Mouse (Mus musculus) lung, embryonic 16.5 days (tissue): Measurements from ENCODE around the gene Mindy4b-ps. TPM values are rescaled to one million over a fixed set of nuclear protein-coding genes. Genes with fewer than 3 reads are reported as not detected.
A peak's percentile ranks its signal among the peaks of the same experiment; 100 is the strongest.

ENCODE experiments used
- ATAC-seq: fragments of 200-750 bp; cut with Nextera tagmentation; 2 replicates; pipeline ENCODE4 v1.8.0; 2017; ENCODE audit warnings: low read depth, mild to moderate bottlenecking, moderate library complexity
- H3K27ac ChIP-seq: fragments of 300-500 bp; sonication (generic); 2 replicates; pipeline ENCODE4 v1.5.1; 2014; ENCODE audit warnings: mild to moderate bottlenecking, control low read depth, low read length
- H3K27me3 ChIP-seq: fragments of 300-500 bp; sonication (generic); 2 replicates; pipeline ENCODE4 v1.6.1; 2014; ENCODE audit warnings: low read depth, low read length, mixed read lengths; ENCODE audit not compliant: control insufficient read depth, insufficient read depth
- H3K36me3 ChIP-seq: fragments of 300-500 bp; sonication (generic); 2 replicates; pipeline ENCODE4 v1.6.1; 2014; ENCODE audit warnings: low read length; ENCODE audit not compliant: control insufficient read depth, insufficient read depth
- H3K4me1 ChIP-seq: fragments of 300-500 bp; sonication (generic); replicated peaks from 2 replicates; pipeline ENCODE4 v1.6.1; 2014; ENCODE audit warnings: low read length, mixed read lengths; ENCODE audit not compliant: control insufficient read depth, insufficient read depth
- H3K4me2 ChIP-seq: fragments of 300-500 bp; sonication (generic); 2 replicates; pipeline ENCODE4 v1.6.1; 2014; ENCODE audit warnings: low read depth, low read length, control low read depth
- H3K4me3 ChIP-seq: fragments of 300-500 bp; sonication (generic); 2 replicates; pipeline ENCODE4 v1.5.1; 2014; ENCODE audit warnings: mild to moderate bottlenecking, low read length, control low read depth
- H3K9ac ChIP-seq: fragments of 300-500 bp; sonication (generic); 2 replicates; pipeline ENCODE4 v1.6.1; 2014; ENCODE audit warnings: low read length, control low read depth
- H3K9me3 ChIP-seq: fragments of 300-500 bp; sonication (generic); 2 replicates; pipeline ENCODE4 v1.6.1; 2016; ENCODE audit warnings: low read length; ENCODE audit not compliant: control insufficient read depth
- WGBS: fragments of 180-500 bp; shearing (Covaris S2); extraction: QIAGEN DNeasy Blood & Tissue Kit; methylation state at CpG from one replicate; pipeline ENCODE4 v1.1.7; 2014; 5-methylcytosine and 5-hydroxymethylcytosine counted together
- polyA plus RNA-seq: library from polyadenylated mRNA; unstranded; fragments of >200 nt; fragmentation: Nextera tagmentation; extraction: Ambion mirVana; gene quantifications from 2 replicates; pipeline ENCODE4 v1.2.1, GENCODE M21; 2015

The Mindy4b-ps gene
- polyA plus RNA-seq, 1 experiment from 2014 or later: not detected

DNA sequence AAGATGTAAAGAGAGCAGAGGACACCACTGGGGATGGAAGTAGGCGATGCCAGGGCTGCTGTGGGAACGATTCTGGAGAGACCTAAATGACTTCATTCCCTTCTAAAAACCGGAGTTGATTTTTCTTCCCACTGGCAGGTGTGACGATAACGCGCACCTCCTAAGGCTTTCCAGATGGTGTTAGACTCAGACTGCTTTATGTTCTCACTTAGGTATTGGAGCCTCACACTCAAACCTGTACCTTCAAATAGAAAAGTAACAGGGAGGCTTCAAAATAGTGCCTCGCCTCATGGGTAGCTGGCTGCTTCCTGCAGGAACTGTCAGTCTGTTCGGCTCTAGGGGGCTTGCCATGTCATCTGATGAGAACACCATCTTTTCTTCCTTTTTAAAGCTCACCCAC is 23.9 kb downstream of the Mindy4b-ps start:
- ATAC-seq: no peak
- Histone ChIP-seq H3K27ac (no peak overlapping the region), H3K4me1 (no peaks in the 10 kb centered on the region), H3K4me2 (no peak overlapping the region), H3K36me3 (no peaks in the 10 kb centered on the region), H3K27me3 (no peaks in the 10 kb centered on the region), H3K4me3 (no peak overlapping the region), H3K9ac (no peak overlapping the region), H3K9me3 (no peaks in the 10 kb centered on the region)
- 81% methylated on average over 8 of the region's 8 CpGs for WGBS

DNA sequence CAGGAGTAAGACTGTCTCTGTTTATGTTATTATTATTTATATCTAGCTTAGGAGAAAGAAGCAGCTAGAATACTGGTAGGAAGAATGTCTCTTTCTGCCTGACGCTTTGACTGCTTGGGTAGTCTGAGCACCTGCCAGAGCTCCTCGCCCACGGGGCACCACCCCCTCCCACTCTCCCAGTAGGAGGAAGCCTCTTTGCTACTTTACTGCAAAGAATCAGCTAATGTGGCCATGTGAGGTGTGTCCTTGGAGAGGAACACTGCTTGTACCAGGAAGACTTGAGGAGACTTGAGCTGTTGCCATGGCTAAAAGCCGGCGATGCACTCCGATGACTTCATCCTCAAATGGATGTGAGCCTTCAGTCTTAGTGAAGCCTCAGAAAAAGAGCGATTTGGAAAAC is 32.6 kb downstream of the Mindy4b-ps start:
- no peak for ATAC-seq
- 52% methylated on average over 7 of the region's 7 CpGs for WGBS
- Histone ChIP-seq H3K4me1 (peaks cover 4% of the 10 kb centered on the region; the same call in 1 of the 2 replicates), H3K9me3 (no peaks in the 10 kb centered on the region), H3K27me3 (no peaks in the 10 kb centered on the region), H3K4me2 (no peak overlapping the region), H3K9ac (no peak overlapping the region), H3K4me3 (no peak overlapping the region), H3K27ac (no peak overlapping the region), H3K36me3 (no peaks in the 10 kb centered on the region)

DNA sequence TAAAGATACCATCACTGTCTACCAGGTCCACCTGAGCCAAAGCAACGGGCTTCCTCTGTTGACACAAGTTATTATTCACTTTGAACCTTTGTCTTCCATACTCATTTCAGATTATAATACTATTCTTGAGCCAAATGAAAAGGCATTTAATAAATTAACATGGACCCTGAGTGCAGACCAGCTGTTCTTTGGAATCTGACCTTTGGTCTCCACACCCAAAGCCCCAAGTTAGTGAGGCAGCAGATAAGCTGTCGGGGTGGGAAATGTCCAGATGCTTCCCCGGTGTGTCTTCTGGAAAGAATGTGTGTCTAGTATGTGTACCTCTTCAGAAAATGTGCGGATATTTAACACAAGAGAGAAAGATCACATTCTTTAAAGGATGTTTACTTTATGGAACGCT is 33.1 kb downstream of the Mindy4b-ps start:
- H3K27ac ChIP-seq: no peak overlapping the region
- H3K4me2 ChIP-seq: no peak overlapping the region
- no peak for ATAC-seq
- WGBS: 25% methylated on average over 5 of the region's 5 CpGs
- peaks cover 4% of the 10 kb centered on the region; the same call in 1 of the 2 replicates for H3K4me1 ChIP-seq
- no peaks in the 10 kb centered on the region for H3K36me3 ChIP-seq
- no peaks in the 10 kb centered on the region for H3K9me3 ChIP-seq
- no peak overlapping the region for H3K9ac ChIP-seq
- no peak overlapping the region for H3K4me3 ChIP-seq
- no peaks in the 10 kb centered on the region for H3K27me3 ChIP-seq

DNA sequence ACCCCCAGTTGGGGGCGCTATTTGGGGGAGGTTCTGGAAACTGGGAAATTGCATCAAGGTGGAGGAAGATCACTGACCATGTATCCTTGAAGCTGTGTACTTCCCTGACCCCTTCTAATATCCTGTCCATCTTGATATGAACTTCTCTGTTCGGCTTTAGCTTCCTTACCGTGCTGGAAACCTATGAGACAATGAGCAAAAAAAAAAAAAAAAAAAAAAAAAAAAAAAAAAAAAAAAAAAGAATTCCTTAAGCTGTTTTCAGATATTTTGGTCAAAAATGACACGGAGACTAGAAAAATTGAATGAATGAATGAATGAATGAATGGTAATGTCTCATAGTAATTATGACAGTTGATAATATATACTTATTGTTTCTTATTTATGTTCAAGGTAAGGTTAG is 35.6 kb downstream of the Mindy4b-ps start:
- no peak overlapping the region for H3K4me3 ChIP-seq
- H3K27ac ChIP-seq: no peak overlapping the region
- 73% methylated on average over 4 of the region's 4 CpGs for WGBS
- H3K4me2 ChIP-seq: no peak overlapping the region
- no peak for ATAC-seq
- no peak overlapping the region for H3K9ac ChIP-seq
- H3K36me3 ChIP-seq: no peaks in the 10 kb centered on the region
- peaks cover 4% of the 10 kb centered on the region; the same call in 1 of the 2 replicates for H3K4me1 ChIP-seq
- H3K27me3 ChIP-seq: no peaks in the 10 kb centered on the region
- H3K9me3 ChIP-seq: no peaks in the 10 kb centered on the region

DNA sequence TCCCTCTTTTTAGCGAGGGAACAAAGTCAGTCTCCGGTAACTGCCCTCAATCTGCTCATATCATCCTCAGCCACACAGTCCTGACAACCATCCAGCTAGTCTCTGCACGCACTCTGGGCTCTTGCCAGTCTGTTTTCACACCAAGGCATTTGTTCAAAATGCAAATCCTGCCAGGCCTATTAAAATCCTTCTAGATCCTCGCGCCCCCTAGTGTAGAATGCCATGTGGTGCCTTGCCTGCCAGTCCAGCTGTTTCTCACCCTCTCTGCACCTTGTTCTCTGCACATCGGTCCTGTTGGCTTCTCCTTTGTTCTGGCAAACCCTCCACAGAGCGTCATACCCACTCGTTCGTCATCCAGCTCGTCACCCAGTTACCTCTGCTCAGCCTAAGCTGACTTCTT is 36.2 kb downstream of the Mindy4b-ps start:
- Histone ChIP-seq H3K27me3 (no peaks in the 10 kb centered on the region), H3K36me3 (no peaks in the 10 kb centered on the region), H3K4me2 (no peak overlapping the region), H3K27ac (no peak overlapping the region), H3K9me3 (no peaks in the 10 kb centered on the region), H3K4me1 (peaks cover 4% of the 10 kb centered on the region; the same call in 1 of the 2 replicates), H3K9ac (no peak overlapping the region), H3K4me3 (no peak overlapping the region)
- 11% methylated on average over 10 of the region's 10 CpGs for WGBS
- peak; percentile 31; the same call in 1 of the 2 replicates for ATAC-seq

DNA sequence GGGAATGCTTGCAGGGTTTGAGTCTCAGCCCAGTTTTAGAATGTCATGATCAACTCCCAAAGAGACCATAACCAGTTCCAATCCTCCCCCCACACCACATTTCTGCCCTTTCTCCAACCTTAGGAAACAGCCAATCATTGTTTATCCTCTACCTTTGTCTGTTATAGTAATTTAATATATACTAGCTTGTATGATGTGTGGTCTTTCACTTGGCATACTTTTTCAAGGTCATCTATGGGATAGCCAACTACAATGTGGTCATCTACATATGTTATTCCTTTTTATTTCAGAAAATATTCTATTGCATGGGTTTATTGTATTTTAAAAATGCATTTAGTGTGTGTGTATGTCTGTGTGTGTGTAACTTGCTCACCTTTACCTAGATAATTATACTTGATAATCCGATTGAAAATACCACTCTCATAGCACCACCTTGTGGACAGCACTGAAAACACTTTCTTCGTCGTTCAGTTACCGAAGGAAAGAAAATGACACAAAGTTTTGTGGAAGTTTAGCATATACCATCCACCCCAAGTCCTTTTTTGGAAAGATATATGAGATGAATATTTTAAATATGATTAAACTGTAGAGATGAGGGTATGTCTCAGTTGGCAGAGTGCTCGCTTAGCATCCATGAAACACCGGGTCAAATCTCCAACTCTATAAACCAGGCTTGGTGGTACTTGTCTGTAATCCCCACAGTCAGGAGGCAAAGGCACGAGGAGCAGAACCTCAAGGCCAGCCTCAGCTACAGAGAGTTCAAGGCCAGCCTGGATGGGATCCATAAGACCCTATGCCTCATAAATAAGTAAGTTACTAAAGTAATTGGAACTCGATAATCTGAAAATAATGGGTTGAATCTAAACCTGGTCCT is 37.7 kb downstream of the Mindy4b-ps start:
- no peak overlapping the region for H3K4me3 ChIP-seq
- 32% methylated on average over 8 of the region's 8 CpGs for WGBS
- no peak overlapping the region for H3K27ac ChIP-seq
- H3K9ac ChIP-seq: no peak overlapping the region
- H3K27me3 ChIP-seq: no peaks in the 10 kb centered on the region
- no peak; the same call in 1 of the 2 replicates for ATAC-seq
- no peaks in the 10 kb centered on the region for H3K36me3 ChIP-seq
- H3K4me1 ChIP-seq: peaks cover 4% of the 10 kb centered on the region; the same call in 1 of the 2 replicates
- H3K9me3 ChIP-seq: no peaks in the 10 kb centered on the region
- H3K4me2 ChIP-seq: no peak overlapping the region

DNA sequence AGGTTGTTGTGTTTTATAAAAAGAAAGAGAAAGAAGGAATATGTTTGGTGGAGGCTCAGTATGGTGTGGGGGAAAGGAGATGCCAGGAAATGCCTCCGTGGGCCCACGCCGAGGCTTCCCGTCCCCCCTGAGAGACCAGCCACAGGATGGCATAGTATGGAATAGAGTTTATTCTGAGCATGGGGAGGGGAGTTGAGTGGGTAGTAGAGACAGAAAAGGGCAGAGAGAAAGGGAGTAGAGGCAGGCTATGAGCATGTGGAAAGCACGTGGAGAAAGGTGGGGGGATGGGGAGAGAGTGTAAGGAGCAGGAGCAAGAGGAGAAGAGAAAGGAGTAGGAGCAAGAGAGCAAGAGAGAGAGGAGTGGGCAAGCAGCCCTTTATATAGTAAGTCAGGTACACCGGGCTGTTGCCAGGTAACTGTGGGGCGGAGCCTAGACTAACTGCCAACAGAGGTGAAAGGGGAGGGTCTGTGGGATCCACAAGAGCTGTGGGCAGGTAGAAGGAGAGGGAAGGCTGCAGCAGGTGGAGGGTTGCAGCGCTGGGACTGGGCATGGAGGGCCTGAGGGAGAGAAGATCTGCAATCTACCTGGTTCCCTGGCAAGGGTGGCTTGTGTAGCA is 38.4 kb downstream of the Mindy4b-ps start:
- WGBS: 44% methylated on average over 8 of the region's 8 CpGs
- Histone ChIP-seq H3K9me3 (no peaks in the 10 kb centered on the region), H3K9ac (no peak overlapping the region)

DNA sequence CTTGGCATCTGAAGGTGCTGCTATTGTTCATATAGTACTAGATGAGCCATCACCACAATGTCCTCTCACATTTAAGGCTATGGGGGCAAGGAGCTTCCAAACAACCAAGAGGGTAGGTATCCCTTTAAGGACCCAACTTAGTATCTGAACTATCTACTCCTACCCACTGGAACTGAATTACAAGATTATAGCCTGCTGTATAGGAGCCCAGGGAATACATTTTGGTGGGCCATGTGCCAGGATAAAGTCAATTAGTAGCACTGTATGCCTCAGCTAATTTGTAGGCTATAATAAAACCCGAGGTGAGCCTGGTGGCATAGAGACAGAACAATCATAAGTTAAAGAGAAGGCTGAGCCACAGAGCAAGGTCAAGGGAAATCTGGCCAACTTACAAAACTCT is 65.7 kb downstream of the Mindy4b-ps start:
- ATAC-seq: no peak
- WGBS: 63% methylated on average over 1 of the region's 1 CpGs
- H3K4me1 ChIP-seq: no peaks in the 10 kb centered on the region

More for the DNA sequence above, 38.4 kb downstream of the Mindy4b-ps start:
- H3K27ac ChIP-seq: no peak overlapping the region
- peaks cover 4% of the 10 kb centered on the region; the same call in 1 of the 2 replicates for H3K4me1 ChIP-seq
- no peak overlapping the region for H3K4me3 ChIP-seq
- ATAC-seq: peak; percentile 77
- H3K4me2 ChIP-seq: no peak overlapping the region
- no peaks in the 10 kb centered on the region for H3K27me3 ChIP-seq
- H3K36me3 ChIP-seq: no peaks in the 10 kb centered on the region

DNA sequence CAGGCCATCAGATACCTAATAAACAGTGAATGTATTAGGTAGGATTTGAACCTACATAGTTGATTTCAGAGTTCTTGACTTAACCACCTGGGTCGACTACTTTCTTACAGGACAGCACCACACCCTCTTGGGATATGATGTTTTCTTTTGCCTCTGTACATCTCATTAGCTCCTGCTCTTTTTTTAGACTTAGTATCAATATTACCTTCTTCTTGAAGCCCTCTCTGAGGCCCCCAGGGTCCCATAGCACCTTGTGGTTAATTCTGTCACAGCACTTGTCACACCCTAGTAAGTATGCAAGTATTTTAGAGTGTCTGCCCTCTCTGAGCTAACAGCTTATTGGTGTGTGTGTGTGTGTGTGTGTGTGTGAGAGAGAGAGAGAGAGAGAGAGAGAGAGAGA is 66.3 kb downstream of the Mindy4b-ps start:
- H3K4me1 ChIP-seq: no peaks in the 10 kb centered on the region
- no peak for ATAC-seq
- H3K27me3 ChIP-seq: no peaks in the 10 kb centered on the region

More for the DNA sequence above, 65.7 kb downstream of the Mindy4b-ps start:
- Histone ChIP-seq H3K9me3 (no peaks in the 10 kb centered on the region), H3K27me3 (no peaks in the 10 kb centered on the region), H3K4me2 (no peak overlapping the region), H3K9ac (no peak overlapping the region), H3K36me3 (no peaks in the 10 kb centered on the region), H3K4me3 (no peak overlapping the region), H3K27ac (no peak overlapping the region)

More for the DNA sequence above, 66.3 kb downstream of the Mindy4b-ps start:
- H3K27ac ChIP-seq: no peak overlapping the region
- no peak overlapping the region for H3K4me2 ChIP-seq
- no peaks in the 10 kb centered on the region for H3K9me3 ChIP-seq
- WGBS: 82% methylated on average over 1 of the region's 1 CpGs
- H3K4me3 ChIP-seq: no peak overlapping the region
- no peaks in the 10 kb centered on the region for H3K36me3 ChIP-seq
- H3K9ac ChIP-seq: no peak overlapping the region
